Mouse (Mus musculus): ENCODE measurements around the gene Bri3bp. TPM values are rescaled to one million over a fixed set of nuclear protein-coding genes. Genes with fewer than 3 reads are reported as not detected.

The Bri3bp gene
- polyA plus RNA-seq, 1 experiment from 2014 or later: 54.7 TPM

DNA sequence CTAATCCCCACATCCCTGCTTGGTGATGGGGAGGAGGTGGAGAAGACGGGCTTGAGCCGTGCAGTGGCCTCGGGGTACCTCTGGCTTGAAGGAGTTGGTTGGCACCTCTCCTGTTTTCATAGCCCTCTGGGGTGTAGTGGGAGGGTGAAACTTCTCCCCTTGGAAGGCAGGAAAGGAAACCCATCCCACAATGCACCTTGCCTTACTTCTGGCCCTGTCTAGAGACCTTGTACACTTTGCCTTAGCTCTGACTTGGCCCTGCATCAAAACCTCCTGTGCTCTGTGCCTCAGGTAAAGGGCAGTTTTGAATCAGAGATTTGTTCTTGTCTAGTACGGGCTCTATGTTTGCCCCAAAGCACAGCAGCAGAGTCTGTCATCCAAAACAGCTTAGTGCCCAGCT lies 29.3 kb downstream of the Bri3bp start:
- H3K27me3 ChIP-seq (ENCODE audit: low read depth, poor library complexity, severe bottlenecking): no peaks in the 10 kb centered on the region; the same call in 1 of the 2 replicates
- H3K9me3 ChIP-seq (replicated peaks): no peaks in the 10 kb centered on the region
- H3K4me1 ChIP-seq: peaks cover 6% of the 10 kb centered on the region; the same call in 1 of the 2 replicates
- H3K36me3 ChIP-seq: no peaks in the 10 kb centered on the region
- no peak for DNase-seq (ENCODE audit: low spot score)
- H3K4me3 ChIP-seq: no peak overlapping the region
- 0 out of 2 replicates have a peak overlapping the region, but pooled peaks have one; percentile 33 for H3K27ac ChIP-seq (replicated peaks)
- whole genome bisulfite sequencing: 88% methylated on average over 4 of the region's 4 CpGs

DNA sequence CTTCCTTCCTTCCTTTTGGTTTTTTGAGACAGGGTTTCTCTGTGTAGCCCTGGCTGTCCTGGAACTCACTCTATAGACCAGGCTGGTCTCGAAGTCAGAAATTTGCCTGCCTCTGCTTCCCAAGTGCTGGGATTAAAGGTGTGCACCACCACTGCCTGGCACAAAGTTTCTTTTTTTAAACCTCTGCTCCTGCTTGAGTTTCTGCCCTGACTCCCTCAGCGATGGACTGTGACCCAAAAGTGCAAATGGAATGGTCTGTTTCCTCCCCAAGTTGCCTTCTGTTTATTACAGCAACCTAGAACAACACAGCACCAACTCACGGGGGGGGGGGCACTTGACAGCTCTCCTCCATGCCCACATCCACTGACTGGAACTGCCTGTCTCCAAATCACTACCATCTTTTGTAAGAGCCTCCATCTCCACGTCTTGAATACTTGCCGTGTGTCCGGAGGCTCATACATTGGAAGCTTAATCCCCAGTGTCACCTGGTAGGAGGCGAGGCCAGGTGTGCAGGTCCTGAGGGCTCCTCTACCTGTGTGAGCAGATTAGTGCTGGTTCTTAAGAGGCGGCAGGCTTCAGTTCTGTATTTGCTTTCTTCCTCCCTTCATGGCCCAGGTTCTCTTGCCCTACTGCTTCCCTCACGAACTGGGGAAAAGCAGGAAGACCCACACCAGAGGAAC lies 31.6 kb downstream of the Bri3bp start:
- Histone ChIP-seq H3K27ac (replicated peaks) (no peak overlapping the region), H3K4me3 (no peak overlapping the region), H3K4me1 (peaks cover 28% of the 10 kb centered on the region), H3K27me3 (ENCODE audit: low read depth, poor library complexity, severe bottlenecking) (no peaks in the 10 kb centered on the region; the same call in 1 of the 2 replicates), H3K9me3 (replicated peaks) (no peaks in the 10 kb centered on the region), H3K36me3 (no peaks in the 10 kb centered on the region)
- WGBS: 80% methylated on average over 9 of the region's 9 CpGs
- no peak for DNase-seq (ENCODE audit: low spot score)

DNA sequence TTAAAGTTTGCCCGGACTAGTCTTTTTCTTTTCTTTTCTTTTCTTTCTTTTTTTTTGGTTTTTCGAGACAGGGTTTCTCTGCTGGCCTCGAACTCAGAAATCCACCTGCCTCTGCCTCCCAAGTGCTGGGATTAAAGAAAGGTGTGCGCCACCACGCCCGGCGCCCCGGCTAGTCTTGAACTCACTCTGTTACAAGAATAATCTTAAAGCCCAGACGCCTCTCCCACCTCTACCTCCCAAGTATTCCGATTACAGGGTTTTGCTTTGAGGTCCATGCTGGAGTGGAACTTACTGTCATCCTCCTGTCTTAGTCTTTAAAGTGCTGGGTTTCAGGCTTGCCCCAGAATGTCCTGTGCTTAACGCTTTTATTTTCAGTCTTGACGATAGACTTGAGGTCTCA lies 33.7 kb downstream of the Bri3bp start:
- 58% methylated on average over 12 of the region's 12 CpGs for WGBS
- Histone ChIP-seq H3K9me3 (replicated peaks) (no peaks in the 10 kb centered on the region), H3K4me1 (peaks cover 41% of the 10 kb centered on the region), H3K4me3 (peak overlapping the region; percentile 95), H3K27ac (replicated peaks) (peak overlapping the region; percentile 87), H3K36me3 (peaks cover 14% of the 10 kb centered on the region), H3K27me3 (ENCODE audit: low read depth, poor library complexity, severe bottlenecking) (no peaks in the 10 kb centered on the region; the same call in 1 of the 2 replicates)
- no peak for DNase-seq (ENCODE audit: low spot score)

DNA sequence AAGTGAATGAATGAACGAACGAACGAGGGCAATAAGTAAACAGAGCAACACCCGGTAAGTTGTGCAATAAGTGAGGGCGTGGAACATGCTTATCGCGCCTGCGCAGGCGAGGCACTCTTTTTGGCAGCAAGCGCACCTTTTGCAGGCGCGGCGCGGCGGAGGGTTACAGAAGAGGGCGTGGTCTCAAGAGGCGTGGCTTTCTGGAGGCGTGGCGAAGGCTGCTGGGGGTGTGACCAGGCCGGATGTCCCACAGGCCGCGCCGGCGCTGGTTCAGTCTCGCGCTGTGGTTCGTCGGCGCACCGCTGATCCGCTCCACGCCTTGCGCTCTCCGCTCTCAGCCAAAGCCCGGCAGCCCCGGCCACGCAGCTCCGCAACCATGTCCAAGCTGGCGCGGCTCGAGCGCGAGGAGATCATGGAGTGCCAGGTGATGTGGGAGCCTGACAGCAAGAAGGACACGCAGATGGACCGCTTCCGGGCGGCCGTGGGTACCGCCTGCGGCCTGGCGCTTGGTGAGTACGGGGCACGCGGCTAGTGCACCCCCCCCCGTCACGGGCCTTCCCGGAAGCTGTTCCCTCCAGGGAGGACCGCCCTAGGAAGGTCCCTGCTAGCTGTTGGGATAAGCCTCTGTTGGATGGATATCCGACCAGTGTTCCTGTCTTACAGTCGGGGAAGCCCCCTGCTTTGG lies 34.4 kb downstream of the Bri3bp start, which contains the start of gene Aacs:
Aacs (plus strand) TSS at position 214 of the 685 bp plus-strand sequence.
- Histone ChIP-seq H3K4me3 (peak within 1 kb of the TSS; percentile 95), H3K27ac (replicated peaks) (peak within 1 kb of the TSS; percentile 87), H3K9me3 (replicated peaks) (no peaks in the 10 kb centered on the region), H3K36me3 (peaks cover 19% of the 10 kb centered on the region), H3K4me1 (peaks cover 45% of the 10 kb centered on the region), H3K27me3 (ENCODE audit: low read depth, poor library complexity, severe bottlenecking) (no peaks in the 10 kb centered on the region; the same call in 1 of the 2 replicates)
- peak; percentile 97 for DNase-seq (ENCODE audit: low spot score)
- under 1% methylated on average over 60 of the region's 60 CpGs for WGBS

DNA sequence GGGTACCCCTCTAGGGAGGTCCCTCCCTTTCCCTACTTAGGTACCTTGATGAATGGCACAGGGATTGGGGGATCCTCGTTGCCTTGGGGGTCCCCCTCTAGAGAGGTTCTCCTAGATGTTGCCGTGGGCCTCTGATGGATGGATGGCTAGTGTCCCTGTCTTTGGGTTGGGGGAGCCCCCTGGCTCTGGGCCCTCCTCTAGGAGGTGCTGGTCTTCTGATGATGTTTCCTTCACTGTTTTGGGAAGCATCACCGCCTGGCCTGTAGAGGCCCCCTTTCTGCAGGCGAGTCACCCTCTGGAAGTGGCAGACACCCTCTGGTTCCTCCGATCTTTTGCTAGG lies 34.9 kb downstream of the Bri3bp start:
- Histone ChIP-seq H3K4me3 (peak overlapping the region; percentile 95), H3K36me3 (peaks cover 24% of the 10 kb centered on the region), H3K27me3 (ENCODE audit: low read depth, poor library complexity, severe bottlenecking) (no peaks in the 10 kb centered on the region; the same call in 1 of the 2 replicates), H3K4me1 (peaks cover 49% of the 10 kb centered on the region), H3K27ac (replicated peaks) (peak overlapping the region; percentile 87), H3K9me3 (replicated peaks) (no peaks in the 10 kb centered on the region)
- no peak for DNase-seq (ENCODE audit: low spot score)
- WGBS: 20% methylated on average over 5 of the region's 5 CpGs

DNA sequence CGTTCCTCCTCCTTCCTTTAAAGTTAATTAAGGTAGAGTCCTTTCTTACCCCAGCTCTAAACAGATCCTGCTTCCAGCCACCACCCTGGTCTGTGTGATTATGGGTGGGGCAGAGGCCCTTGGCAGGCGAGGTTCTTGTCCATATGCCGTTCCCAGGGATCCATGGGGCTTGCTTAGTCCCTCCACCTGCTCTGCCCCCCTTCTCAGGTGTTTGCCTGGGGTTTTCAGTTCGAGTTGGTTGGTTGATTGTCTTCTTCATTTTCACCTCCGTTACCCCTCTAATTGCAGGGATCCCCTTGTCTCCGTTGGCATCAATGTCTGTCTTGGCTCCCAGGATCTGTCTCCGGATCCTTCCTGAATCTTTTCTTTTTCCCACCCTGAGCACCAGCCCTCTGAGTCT lies 35.4 kb downstream of the Bri3bp start:
- Histone ChIP-seq H3K4me1 (peaks cover 49% of the 10 kb centered on the region), H3K36me3 (peaks cover 28% of the 10 kb centered on the region), H3K9me3 (replicated peaks) (no peaks in the 10 kb centered on the region), H3K4me3 (peak overlapping the region; percentile 95), H3K27ac (replicated peaks) (peak overlapping the region; percentile 87), H3K27me3 (ENCODE audit: low read depth, poor library complexity, severe bottlenecking) (no peaks in the 10 kb centered on the region; the same call in 1 of the 2 replicates)
- DNase-seq (ENCODE audit: low spot score): no peak
- 68% methylated on average over 7 of the region's 7 CpGs for WGBS

DNA sequence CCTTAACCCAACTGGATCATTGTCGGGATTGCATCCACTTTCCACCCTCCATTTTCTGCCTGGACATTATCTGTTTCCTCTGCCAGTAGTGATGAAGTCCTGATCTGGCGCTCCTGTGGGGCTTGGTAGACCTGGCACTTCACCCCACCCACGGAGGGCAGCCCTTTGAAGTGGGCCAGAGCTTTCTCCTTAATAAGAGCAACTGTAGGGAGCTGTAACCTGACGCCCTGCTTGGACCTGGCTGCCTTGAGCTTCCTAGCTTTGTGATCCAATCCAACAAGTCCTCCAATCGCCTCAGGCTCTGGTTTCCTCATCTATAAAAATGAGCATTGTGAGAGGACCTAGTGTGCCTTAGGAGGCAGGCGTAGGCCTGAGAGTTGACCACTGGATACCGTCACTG lies 36.2 kb downstream of the Bri3bp start:
- Histone ChIP-seq H3K27ac (replicated peaks) (0 out of 2 replicates have a peak overlapping the region, but pooled peaks have one; percentile 42), H3K9me3 (replicated peaks) (no peaks in the 10 kb centered on the region), H3K36me3 (peaks cover 34% of the 10 kb centered on the region), H3K4me3 (peak overlapping the region; percentile 95), H3K27me3 (ENCODE audit: low read depth, poor library complexity, severe bottlenecking) (no peaks in the 10 kb centered on the region; the same call in 1 of the 2 replicates), H3K4me1 (peaks cover 49% of the 10 kb centered on the region)
- no peak for DNase-seq (ENCODE audit: low spot score)
- WGBS: 65% methylated on average over 7 of the region's 7 CpGs

DNA sequence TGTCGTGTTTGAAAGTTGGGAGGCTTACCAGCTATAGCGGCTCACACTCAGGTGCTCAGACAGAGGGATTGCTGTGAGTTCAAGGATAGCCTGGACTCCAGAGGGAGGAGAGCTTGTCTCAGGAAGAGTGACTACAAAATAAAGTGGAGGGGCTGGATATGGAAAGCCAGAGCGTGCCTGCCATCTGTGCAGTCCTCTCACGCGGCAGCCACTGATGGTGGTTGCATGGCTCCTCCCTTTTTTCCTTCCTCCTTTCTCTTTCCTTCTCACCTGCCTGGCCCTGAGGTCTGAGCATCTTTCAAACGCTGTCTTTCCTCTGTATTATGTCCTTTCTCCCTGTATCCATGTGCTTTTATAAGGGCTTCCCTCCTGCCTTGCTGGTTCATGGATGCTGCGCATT lies 36.7 kb downstream of the Bri3bp start:
- Histone ChIP-seq H3K27me3 (ENCODE audit: low read depth, poor library complexity, severe bottlenecking) (no peaks in the 10 kb centered on the region; the same call in 1 of the 2 replicates), H3K9me3 (replicated peaks) (no peaks in the 10 kb centered on the region), H3K36me3 (peaks cover 39% of the 10 kb centered on the region), H3K27ac (replicated peaks) (no peak overlapping the region), H3K4me1 (peaks cover 49% of the 10 kb centered on the region), H3K4me3 (peak overlapping the region; percentile 95; the same call in 1 of the 2 replicates)
- DNase-seq (ENCODE audit: low spot score): no peak
- WGBS: 87% methylated on average over 7 of the region's 7 CpGs

DNA sequence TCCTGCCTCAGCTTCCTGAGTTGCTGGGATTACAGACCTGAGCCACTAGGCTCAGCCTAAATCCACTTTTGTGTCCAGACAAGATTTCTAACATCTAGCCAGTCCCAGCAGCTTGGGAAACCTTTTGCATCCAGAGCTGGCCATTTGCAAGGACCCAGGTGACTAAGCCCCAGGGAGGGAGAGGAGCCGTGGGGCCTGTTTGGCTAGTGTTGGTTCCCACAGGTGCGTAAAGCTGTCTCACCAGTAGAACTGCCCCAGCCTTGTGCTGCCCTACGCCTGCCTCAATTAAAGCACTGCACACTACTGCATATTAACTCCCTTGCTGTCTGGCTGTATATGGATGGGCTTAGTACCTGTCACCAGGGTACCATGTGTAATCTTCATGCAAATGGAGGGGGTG lies 38.0 kb downstream of the Bri3bp start:
- H3K36me3 ChIP-seq: peaks cover 50% of the 10 kb centered on the region
- H3K4me1 ChIP-seq: peaks cover 49% of the 10 kb centered on the region

DNA sequence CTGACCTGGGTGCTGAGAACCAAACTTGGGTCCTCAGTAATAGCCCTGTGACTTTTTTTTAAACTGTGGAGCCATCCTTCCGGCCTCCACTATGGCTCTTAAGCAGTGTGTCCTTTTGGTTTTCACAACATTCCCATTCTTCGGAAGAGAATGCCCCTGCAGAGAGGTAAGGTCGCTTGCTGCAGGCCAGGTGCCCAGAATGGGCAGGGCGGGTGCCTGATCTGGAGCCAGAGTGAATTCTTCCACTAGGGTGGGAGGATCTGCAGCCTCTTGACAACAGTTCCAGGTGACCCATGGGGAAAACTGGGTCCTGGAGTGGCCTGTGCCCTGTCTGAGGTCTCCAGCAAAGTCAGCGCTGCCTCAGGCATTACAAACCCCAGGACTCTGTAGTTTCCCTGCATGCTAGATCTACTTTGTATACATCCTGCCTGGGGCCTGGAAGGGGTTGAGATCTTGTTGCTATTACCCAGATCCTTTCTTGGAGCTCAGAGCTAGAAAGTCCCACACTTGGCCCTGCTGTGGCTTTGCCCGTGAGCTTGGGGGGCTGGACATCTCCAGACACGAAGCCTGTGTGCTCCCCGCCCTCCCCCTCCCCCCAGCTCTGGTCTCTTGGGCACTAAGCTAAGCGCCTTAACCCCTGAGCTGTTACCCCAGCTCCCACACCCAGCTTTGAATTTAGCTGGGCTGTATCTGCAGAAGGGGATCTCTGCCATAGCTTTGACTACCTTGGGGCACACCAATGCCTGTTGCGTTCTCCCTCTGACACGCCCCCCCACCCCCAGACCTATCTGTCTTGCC lies 39.3 kb downstream of the Bri3bp start:
- H3K27ac ChIP-seq (replicated peaks): no peak overlapping the region
- H3K36me3 ChIP-seq: peaks cover 63% of the 10 kb centered on the region
- 80% methylated on average over 11 of the region's 11 CpGs for WGBS
- H3K9me3 ChIP-seq (replicated peaks): no peaks in the 10 kb centered on the region
- H3K27me3 ChIP-seq (ENCODE audit: low read depth, poor library complexity, severe bottlenecking): no peaks in the 10 kb centered on the region
- DNase-seq (ENCODE audit: low spot score): no peak
- H3K4me1 ChIP-seq: peaks cover 43% of the 10 kb centered on the region
- H3K4me3 ChIP-seq: no peak overlapping the region

More for the DNA sequence above, 38.0 kb downstream of the Bri3bp start:
- Histone ChIP-seq H3K4me3 (no peak overlapping the region), H3K27me3 (ENCODE audit: low read depth, poor library complexity, severe bottlenecking) (no peaks in the 10 kb centered on the region), H3K9me3 (replicated peaks) (no peaks in the 10 kb centered on the region), H3K27ac (replicated peaks) (no peak overlapping the region)
- no peak for DNase-seq (ENCODE audit: low spot score)
- WGBS: 94% methylated on average over 3 of the region's 3 CpGs

DNA sequence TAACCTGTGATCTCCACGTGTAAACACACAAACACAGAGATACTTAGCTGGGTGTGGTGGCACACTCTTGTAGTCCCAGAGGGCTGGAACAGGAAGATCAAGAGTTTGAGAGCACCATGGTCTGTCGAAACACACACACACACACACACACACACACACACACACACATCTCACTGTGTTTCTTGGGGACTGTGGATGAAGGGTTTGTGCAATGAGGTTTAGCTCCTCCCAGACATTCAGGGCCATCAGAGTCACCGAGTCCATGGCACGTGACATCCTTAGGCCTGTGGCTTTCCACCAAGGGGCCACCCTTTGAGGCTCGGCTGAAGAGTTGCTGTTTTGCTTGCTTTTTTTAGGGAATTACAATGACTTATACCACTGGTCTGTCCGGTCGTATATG lies 41.1 kb downstream of the Bri3bp start:
- DNase-seq (ENCODE audit: low spot score): no peak
- H3K4me1 ChIP-seq: peaks cover 34% of the 10 kb centered on the region
- H3K9me3 ChIP-seq (replicated peaks): no peaks in the 10 kb centered on the region
- WGBS: 88% methylated on average over 7 of the region's 7 CpGs
- H3K36me3 ChIP-seq: peaks cover 78% of the 10 kb centered on the region
- no peak overlapping the region for H3K27ac ChIP-seq (replicated peaks)
- no peaks in the 10 kb centered on the region for H3K27me3 ChIP-seq (ENCODE audit: low read depth, poor library complexity, severe bottlenecking)
- no peak overlapping the region for H3K4me3 ChIP-seq

DNA sequence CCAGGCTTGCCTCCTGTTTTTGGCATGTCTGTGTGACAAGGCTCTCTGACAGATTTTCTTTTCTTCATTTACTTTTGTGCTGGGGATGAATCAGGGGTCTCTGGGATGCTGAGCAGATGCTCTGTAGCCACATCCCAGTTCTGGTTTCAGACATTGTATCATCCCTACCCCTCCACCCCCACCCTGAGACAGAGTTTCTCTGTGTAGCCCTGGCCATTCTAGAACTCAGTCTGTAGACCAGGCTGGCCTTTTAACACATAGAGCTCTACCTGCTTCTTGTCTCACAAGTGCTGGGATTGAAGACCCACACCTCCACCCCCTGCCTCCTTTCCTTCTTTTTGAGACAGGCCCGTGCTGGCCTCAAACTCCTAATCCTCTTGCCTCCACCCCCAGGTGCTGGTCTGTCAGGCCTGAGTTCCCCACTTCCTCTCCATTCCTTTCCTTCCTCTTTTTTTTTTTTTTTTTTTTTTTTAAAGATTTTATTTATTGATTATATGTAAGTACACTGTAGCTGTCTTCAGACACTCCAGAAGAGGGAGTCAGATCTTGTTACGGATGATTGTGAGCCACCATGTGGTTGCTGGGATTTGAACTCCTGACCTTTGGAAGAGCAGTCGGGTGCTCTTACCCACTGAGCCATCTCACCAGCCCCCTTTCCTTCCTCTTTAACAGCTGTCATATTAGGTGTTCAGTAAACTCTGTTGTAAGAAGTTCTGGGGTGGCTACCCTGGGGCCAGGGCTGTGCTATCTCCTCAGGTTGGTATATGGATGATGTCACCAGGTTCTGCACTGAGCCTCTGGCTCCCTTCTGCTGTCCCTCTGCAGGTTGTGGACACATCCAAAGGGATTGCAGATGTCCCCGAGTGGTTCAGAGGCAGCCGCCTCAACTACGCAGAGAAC lies 42.6 kb downstream of the Bri3bp start:
- 86% methylated on average over 6 of the region's 6 CpGs for WGBS
- H3K27me3 ChIP-seq (ENCODE audit: low read depth, poor library complexity, severe bottlenecking): no peaks in the 10 kb centered on the region
- no peak for DNase-seq (ENCODE audit: low spot score)
- H3K27ac ChIP-seq (replicated peaks): no peak overlapping the region
- H3K9me3 ChIP-seq (replicated peaks): no peaks in the 10 kb centered on the region
- peaks cover 32% of the 10 kb centered on the region for H3K4me1 ChIP-seq
- H3K4me3 ChIP-seq: no peak overlapping the region
- peaks cover 76% of the 10 kb centered on the region for H3K36me3 ChIP-seq
